Mouse (Mus musculus): ENCODE data around the gene E030018B13Rik.

GRCm38 (mm10) chr7:63927121-63927520 lies 10.5 kb downstream of the E030018B13Rik start:
- TF ChIP-seq EP300 (IDR thresholded peaks at IDR 0.05; ENCODE audit: low read depth in 1 of 2, low read length in 2 of 2) (no peak), MAX (IDR thresholded peaks at IDR 0.05; ENCODE audit: low read length) (no peak), CTCF (IDR thresholded peaks at IDR 0.05 in 2 of 3, conservative IDR thresholded peaks at IDR 0.05 in 1 of 3; ENCODE audit: control insufficient read depth in 1 of 3, insufficient read depth in 1 of 3, low read depth in 2 of 3, low read length in 3 of 3, poor library complexity in 1 of 3, severe bottlenecking in 1 of 3) (no peak), POLR2AphosphoS5 (IDR thresholded peaks at IDR 0.05; ENCODE audit: borderline replicate concordance, low read depth, low read length) (no peak), POLR2A (IDR thresholded peaks at IDR 0.05; ENCODE audit: control insufficient read depth in 1 of 2, insufficient read depth in 1 of 2, low read depth in 1 of 2, low read length in 2 of 2, poor library complexity in 1 of 2) (no peak), CHD2 (IDR thresholded peaks at IDR 0.05; ENCODE audit: low read length) (no peak), NRF1 (IDR thresholded peaks at IDR 0.05; ENCODE audit: insufficient read depth, low read depth, low read length, poor library complexity, severe bottlenecking) (no peak)

Measured in MEL (cell line).